Mouse (Mus musculus): Measurements from ENCODE around the gene Ccr6.

GRCm38 (mm10) chr17:8215016-8215745 is 20.7 kb upstream of the Ccr6 start:
- TF ChIP-seq CTCF (IDR thresholded peaks at IDR 0.05; ENCODE audit: low read depth) (no peak), EP300 (optimal IDR thresholded peaks at IDR 0.05) (no peak)
